Mouse (Mus musculus): ENCODE data around the gene Clec2l. TPM values are rescaled to one million over a fixed set of nuclear protein-coding genes. Genes with fewer than 3 reads are reported as not detected.

Clec2l gene
- polyA plus RNA-seq, 1 experiment from 2014 or later: 43.6 TPM

GRCm38 (mm10) chr6:38701421-38701820, 38.6 kb downstream of the Clec2l start:
- Histone ChIP-seq H3K9ac (no peak overlapping the region), H3K27ac (replicated peaks) (no peak overlapping the region), H3K4me1 (replicated peaks) (no peaks in the 10 kb centered on the region), H3K36me3 (peaks cover 57% of the 10 kb centered on the region), H3K4me3 (no peak overlapping the region), H3K9me3 (no peaks in the 10 kb centered on the region), H3K27me3 (no peaks in the 10 kb centered on the region), H3K4me2 (no peak overlapping the region)
- 67% methylated on average over 2 of the region's 2 CpGs for WGBS
- no peak for ATAC-seq (ENCODE audit: low FRiP score, low read depth)

DNA sequence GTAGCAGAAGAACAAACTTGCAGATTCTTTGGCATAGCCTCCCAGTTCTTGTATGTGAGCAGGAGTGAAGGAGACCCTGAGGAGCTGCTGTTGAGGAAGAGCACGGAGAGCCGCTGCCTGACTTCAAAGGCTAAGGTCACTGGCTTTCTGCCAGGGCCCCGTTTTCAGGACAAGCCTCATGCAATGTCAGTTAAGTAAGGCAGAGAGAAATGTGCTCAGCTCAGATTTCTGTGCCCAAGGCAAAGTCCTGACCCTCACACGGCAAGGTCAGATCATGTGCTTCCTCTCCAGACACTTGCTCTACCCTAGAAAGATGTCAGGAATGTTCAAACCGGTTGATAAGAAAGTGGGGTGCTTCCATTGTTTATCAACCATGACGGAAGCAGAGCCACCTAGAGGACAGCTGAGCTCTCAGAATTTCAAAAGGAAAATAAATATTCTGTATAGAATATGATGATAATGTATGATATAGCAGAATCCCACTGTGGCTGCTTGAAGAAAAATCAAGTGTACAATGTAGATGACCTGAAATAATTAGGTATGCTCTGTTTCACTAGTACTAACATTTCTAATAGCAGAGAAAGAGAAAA, 40.0 kb downstream of the Clec2l start:
- Histone ChIP-seq H3K4me3 (no peak overlapping the region), H3K4me2 (no peak overlapping the region), H3K27ac (replicated peaks) (no peak overlapping the region), H3K36me3 (peaks cover 55% of the 10 kb centered on the region), H3K9ac (no peak overlapping the region), H3K4me1 (replicated peaks) (no peaks in the 10 kb centered on the region), H3K27me3 (no peaks in the 10 kb centered on the region), H3K9me3 (no peaks in the 10 kb centered on the region)
- no peak for ATAC-seq (ENCODE audit: low FRiP score, low read depth)
- WGBS: 66% methylated on average over 6 of the region's 6 CpGs

DNA sequence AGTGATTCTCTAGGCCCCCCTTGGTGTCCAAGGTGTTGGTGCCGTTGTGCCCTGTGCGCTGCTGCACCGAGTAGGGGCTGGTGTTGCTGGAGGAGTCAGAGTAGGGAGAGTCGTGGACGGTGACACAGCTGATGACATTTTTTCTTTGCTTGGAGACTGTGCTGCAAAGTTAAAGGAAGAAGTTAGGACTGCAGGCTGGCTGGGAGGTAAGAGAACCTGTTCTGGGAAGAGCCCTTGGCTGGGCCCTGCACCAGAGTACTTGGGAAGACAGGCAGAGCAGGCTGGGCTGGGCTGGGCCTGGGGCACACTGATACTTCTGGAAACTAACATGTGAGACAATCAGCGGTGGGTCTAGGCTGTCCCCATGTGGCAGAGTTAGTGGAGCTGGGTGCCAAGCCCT, 40.7 kb downstream of the Clec2l start:
- Histone ChIP-seq H3K9me3 (no peaks in the 10 kb centered on the region), H3K36me3 (peaks cover 49% of the 10 kb centered on the region), H3K9ac (no peak overlapping the region), H3K27me3 (no peaks in the 10 kb centered on the region), H3K4me2 (no peak overlapping the region), H3K4me3 (no peak overlapping the region), H3K27ac (replicated peaks) (no peak overlapping the region), H3K4me1 (replicated peaks) (no peaks in the 10 kb centered on the region)
- 94% methylated on average over 6 of the region's 6 CpGs for WGBS
- no peak for ATAC-seq (ENCODE audit: low FRiP score, low read depth)

DNA sequence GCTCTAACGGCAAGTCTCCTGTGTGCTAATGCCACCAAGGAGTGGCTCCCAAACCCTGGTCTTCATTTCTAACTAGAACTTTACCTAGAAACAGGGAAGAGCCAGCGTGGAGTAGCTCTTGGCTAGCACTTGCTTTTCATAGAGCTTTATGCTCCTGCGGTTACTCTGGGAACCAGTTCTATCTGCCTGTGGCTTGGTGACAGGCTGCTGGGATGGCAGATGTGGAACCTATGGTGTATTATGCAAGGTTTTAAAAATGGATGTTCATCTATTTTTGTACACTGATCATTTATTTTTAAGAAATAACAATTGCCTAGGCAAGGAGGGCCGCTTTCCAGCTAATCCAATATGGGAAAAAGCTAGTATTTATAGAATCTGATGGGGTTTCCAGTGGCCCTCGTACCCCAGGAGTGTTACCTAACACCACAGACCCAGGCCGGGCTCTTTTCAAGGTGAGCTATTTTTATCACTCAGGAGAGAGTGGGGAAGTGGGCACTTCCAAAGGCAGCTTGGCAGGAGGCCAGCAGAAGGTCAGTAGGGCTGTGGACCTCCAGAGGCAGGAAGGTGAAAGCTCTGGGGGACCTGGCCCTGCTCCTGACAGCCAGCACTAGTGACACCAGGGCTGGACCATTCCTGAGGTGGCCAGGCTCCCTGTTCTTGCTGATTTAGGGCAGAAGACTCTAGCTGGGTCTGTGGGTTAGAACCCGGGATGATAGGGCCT, 41.6 kb downstream of the Clec2l start:
- Histone ChIP-seq H3K27me3 (no peaks in the 10 kb centered on the region), H3K9me3 (no peaks in the 10 kb centered on the region), H3K4me2 (no peak overlapping the region), H3K9ac (no peak overlapping the region), H3K4me1 (replicated peaks) (no peaks in the 10 kb centered on the region), H3K4me3 (no peak overlapping the region), H3K27ac (replicated peaks) (no peak overlapping the region), H3K36me3 (peaks cover 41% of the 10 kb centered on the region)
- WGBS: 90% methylated on average over 7 of the region's 7 CpGs
- ATAC-seq (ENCODE audit: low FRiP score, low read depth): no peak

DNA sequence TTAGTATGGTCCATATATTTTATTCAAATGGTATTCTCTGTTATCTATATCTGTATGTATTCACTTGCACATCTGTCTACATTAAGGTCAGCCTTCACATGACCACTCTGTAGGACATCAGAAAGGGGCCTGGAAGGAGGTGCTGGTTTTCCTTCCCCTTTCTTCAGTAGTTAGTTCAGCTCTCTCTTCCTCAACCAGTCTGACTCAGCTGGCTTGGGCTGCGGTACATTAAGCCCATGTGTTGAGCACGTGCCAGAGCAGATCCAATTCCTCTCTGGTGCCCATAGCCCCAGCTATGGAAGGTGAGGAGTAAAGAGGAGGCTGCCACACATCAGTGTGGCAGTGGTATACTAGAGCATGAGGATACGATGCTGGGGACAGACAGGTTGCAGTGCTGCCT, 47.6 kb downstream of the Clec2l start:
- Histone ChIP-seq H3K27me3 (no peaks in the 10 kb centered on the region), H3K4me3 (no peak overlapping the region), H3K27ac (replicated peaks) (no peak overlapping the region), H3K9ac (no peak overlapping the region), H3K9me3 (no peaks in the 10 kb centered on the region), H3K4me2 (no peak overlapping the region), H3K36me3 (peaks cover 45% of the 10 kb centered on the region), H3K4me1 (replicated peaks) (no peaks in the 10 kb centered on the region)
- no peak for ATAC-seq (ENCODE audit: low FRiP score, low read depth)
- 87% methylated on average over 3 of the region's 3 CpGs for WGBS

DNA sequence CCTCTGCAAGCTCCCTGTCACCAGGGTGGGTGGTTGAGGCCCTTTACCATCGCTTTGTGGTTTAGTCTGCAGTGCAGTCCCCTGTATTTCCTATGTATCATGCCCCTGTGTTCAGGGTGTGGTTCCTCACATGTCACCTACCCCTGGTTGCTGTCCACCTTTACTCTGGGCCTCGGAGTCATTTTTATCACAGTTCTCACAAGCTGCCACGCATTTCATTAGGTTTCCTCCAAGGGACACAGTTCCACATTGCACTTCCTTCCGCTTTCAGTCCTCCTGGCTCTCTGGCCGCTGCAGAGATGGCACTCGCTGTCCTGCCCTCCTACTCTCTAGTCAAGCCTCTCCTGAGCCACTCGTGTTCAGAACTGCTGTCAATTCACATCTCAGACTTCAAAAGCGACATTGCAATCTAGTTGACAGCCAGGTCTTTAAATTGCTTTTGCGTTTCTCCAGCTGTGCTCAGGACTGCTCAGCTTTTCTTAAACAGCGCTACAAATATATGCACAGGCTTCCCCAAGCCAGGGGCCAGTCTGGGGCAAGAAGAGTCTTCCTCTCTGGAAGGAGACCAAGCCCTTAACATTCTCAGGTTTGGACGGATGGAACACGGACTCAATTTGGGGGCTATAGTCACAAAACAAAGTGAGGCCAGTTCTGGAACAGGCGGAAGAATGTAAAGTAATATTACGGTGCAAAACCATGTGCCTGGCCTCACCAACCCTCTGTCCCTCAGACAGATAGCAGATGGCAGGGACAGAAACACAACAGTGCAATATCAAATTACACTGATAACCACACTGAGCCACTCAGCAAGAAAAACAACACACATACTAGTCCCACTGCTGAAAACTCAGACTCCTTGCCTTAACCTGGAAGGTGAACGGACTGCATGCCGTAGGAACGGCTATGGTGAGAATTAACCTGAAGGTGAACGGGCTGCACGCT, 51.4 kb downstream of the Clec2l start:
- WGBS: 89% methylated on average over 19 of the region's 19 CpGs
- H3K36me3 ChIP-seq: peaks cover 77% of the 10 kb centered on the region
- no peak for ATAC-seq (ENCODE audit: low FRiP score, low read depth)

GRCm38 (mm10) chr6:38715881-38716280, 53.0 kb downstream of the Clec2l start:
- no peak for ATAC-seq (ENCODE audit: low FRiP score, low read depth)
- no peak overlapping the region for H3K4me3 ChIP-seq
- WGBS: 92% methylated on average over 16 of the region's 16 CpGs
- H3K9me3 ChIP-seq: no peaks in the 10 kb centered on the region
- H3K9ac ChIP-seq: no peak overlapping the region
- H3K4me2 ChIP-seq: no peak overlapping the region
- H3K36me3 ChIP-seq: peaks cover 77% of the 10 kb centered on the region
- no peak overlapping the region for H3K27ac ChIP-seq (replicated peaks)
- H3K27me3 ChIP-seq: no peaks in the 10 kb centered on the region
- no peaks in the 10 kb centered on the region for H3K4me1 ChIP-seq (replicated peaks)

More for the DNA sequence above, 51.4 kb downstream of the Clec2l start:
- Histone ChIP-seq H3K4me2 (no peak overlapping the region), H3K27ac (replicated peaks) (no peak overlapping the region), H3K9me3 (no peaks in the 10 kb centered on the region), H3K27me3 (no peaks in the 10 kb centered on the region), H3K4me3 (no peak overlapping the region), H3K4me1 (replicated peaks) (no peaks in the 10 kb centered on the region), H3K9ac (no peak overlapping the region)

DNA sequence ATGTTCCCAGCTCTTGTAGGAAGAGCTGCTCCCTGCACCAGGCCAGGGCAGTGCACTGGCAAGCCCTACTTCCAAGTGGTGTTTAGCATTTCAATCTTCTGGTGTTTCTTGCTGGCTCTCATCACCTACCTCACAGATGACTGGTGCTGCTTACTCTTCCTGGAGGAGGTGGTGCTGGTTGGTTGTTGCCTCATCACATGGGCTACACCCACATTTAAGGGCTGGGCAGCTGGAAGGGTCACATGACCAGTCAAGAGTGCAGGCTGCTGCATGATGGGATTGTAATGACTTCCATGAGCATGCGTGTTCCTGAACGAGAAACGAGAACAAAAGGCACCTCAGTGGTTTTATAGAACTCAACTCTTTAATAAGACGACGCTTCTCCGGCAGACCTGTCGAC, 55.8 kb downstream of the Clec2l start:
- Histone ChIP-seq H3K9ac (no peak overlapping the region), H3K27ac (replicated peaks) (no peak overlapping the region), H3K4me1 (replicated peaks) (no peaks in the 10 kb centered on the region), H3K27me3 (no peaks in the 10 kb centered on the region), H3K9me3 (no peaks in the 10 kb centered on the region), H3K36me3 (peaks cover 65% of the 10 kb centered on the region), H3K4me3 (no peak overlapping the region), H3K4me2 (no peak overlapping the region)
- ATAC-seq (ENCODE audit: low FRiP score, low read depth): no peak
- 91% methylated on average over 7 of the region's 7 CpGs for WGBS

DNA sequence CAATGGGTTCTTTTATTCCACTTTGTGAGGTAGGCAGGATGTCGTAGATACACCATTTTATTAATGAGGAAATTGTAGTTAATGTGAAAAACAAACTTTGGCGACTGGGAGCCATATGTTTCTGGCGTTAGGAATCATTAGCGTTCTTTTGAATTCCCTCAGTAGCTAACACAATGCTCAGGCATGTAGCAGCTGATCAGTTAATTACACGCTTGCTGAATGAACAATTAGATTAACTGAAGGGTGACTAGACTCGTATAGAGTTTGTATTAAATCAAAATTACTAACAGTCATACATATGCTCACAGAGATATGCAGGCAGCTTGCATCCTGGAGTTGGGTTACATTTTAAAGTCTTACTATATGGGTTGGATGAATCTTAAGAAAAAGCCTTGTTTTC, 56.4 kb downstream of the Clec2l start:
- no peaks in the 10 kb centered on the region for H3K4me1 ChIP-seq (replicated peaks)
- no peak overlapping the region for H3K4me2 ChIP-seq
- 32% methylated on average over 6 of the region's 6 CpGs for WGBS
- H3K4me3 ChIP-seq: no peak overlapping the region
- peaks cover 59% of the 10 kb centered on the region for H3K36me3 ChIP-seq
- no peak overlapping the region for H3K27ac ChIP-seq (replicated peaks)
- H3K9ac ChIP-seq: no peak overlapping the region
- ATAC-seq (ENCODE audit: low FRiP score, low read depth): no peak
- H3K27me3 ChIP-seq: no peaks in the 10 kb centered on the region
- H3K9me3 ChIP-seq: no peaks in the 10 kb centered on the region

DNA sequence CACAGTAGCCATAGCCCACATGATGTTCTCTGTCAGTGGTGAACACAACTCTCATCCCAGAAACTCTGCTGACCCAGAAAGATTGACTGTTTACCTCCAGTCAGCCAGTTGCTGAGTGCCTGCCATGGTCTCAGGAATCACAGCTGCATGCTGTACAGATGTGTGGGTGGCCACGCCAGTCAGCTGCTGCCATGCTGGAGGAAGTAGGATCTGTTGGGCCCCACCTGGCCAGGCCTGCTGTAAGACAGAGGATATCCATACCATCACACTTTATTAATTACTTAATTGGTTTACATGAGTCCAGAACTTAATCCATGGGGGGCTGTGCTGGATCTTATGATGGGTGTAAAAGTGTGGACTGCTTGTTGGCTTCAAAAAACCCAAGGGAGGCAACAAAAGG, 58.5 kb downstream of the Clec2l start:
- no peak overlapping the region for H3K4me3 ChIP-seq
- no peak overlapping the region for H3K27ac ChIP-seq (replicated peaks)
- H3K36me3 ChIP-seq: peaks cover 39% of the 10 kb centered on the region
- H3K4me2 ChIP-seq: no peak overlapping the region
- no peak for ATAC-seq (ENCODE audit: low FRiP score, low read depth)
- no peaks in the 10 kb centered on the region for H3K27me3 ChIP-seq
- H3K4me1 ChIP-seq (replicated peaks): no peaks in the 10 kb centered on the region
- 97% methylated on average over 1 of the region's 1 CpGs for WGBS
- H3K9ac ChIP-seq: no peak overlapping the region
- H3K9me3 ChIP-seq: no peaks in the 10 kb centered on the region

DNA sequence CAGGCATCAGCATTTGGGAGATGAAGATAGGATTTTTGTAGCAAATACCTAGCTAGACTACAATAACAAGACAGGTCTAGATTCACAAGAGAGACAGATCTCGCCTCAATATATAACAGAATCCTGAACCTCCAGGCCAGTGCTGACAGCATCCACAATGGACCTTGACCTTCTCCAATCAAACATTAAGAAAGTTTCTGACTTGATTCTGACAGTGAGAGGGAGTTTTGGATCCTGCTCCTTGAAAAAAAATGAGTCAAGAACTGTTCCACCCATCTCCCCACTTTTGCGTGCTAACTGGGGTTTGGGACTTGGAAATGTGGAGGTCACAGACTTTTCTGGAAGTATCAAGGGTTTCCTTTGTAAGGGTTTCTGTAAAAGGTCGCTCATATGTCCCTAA, 62.6 kb downstream of the Clec2l start:
- no peak overlapping the region for H3K4me3 ChIP-seq
- no peaks in the 10 kb centered on the region for H3K27me3 ChIP-seq
- no peak overlapping the region for H3K4me2 ChIP-seq
- no peak overlapping the region for H3K27ac ChIP-seq (replicated peaks)
- WGBS: 97% methylated on average over 3 of the region's 3 CpGs
- H3K9me3 ChIP-seq: no peaks in the 10 kb centered on the region
- ATAC-seq (ENCODE audit: low FRiP score, low read depth): no peak
- no peak overlapping the region for H3K9ac ChIP-seq
- peaks cover 22% of the 10 kb centered on the region for H3K36me3 ChIP-seq
- peaks cover 8% of the 10 kb centered on the region for H3K4me1 ChIP-seq (replicated peaks)

Measured in hindbrain, embryonic 15.5 days (tissue).